Mouse (Mus musculus) testis, adult 2 months (tissue): Measurements from ENCODE around the gene Appl1.

ENCODE experiments used
- CTCF ChIP-seq: fragments of 200-500 bp; IDR thresholded peaks from 2 replicates; pipeline ENCODE4 v1.5.1; 2012; ENCODE audit warnings: low read depth, mild to moderate bottlenecking, inconsistent platforms, low read length, moderate library complexity; ENCODE audit not compliant: control insufficient read depth, insufficient read depth, insufficient replicate concordance
- POLR2A ChIP-seq: fragments of 200-500 bp; IDR thresholded peaks from 2 replicates; pipeline ENCODE4 v1.6.1; 2012; ENCODE audit warnings: low read depth, mild to moderate bottlenecking, inconsistent platforms, low read length, moderate library complexity; ENCODE audit not compliant: control insufficient read depth

GRCm38 (mm10) chr14:27013658-27014057, 42.6 kb upstream of the Appl1 start:
- TF ChIP-seq CTCF (no peak), POLR2A (no peak)
